Mouse (Mus musculus): ENCODE results near the gene Ppp3r2.

GRCm38 (mm10) chr4:49659421-49659820 is 22.4 kb downstream of the Ppp3r2 start:
- TF ChIP-seq CTCF (IDR thresholded peaks at IDR 0.05; ENCODE audit: low read depth) (no peak), EP300 (optimal IDR thresholded peaks at IDR 0.05) (no peak)
